Comparison of ENCODE assay signal across 25 mouse cellular contexts in genomic region chr16:22095751-22096150, GRCm38 (mm10).
DNase-seq lines count a peak whose midpoint lies in the region; ATAC-seq and TF ChIP-seq lines count a peak whose summit lies in the region.
"Had no signal": no experiment of that assay in that cellular context is flagged by ENCODE, and none has a peak within 500 bp of the region (broad histone marks: within the 10 kb centered on the region; RNA-seq: fewer than 3 reads in every experiment).

No protein-coding gene starts in this region.

- 75% methylated on average over 1 of the region's 1 CpGs for WGBS in lung, postnatal 0 days
- WGBS in embryonic facial prominence, embryonic 10.5 days: 89% methylated on average over 1 of the region's 1 CpGs
- 93% methylated on average over 1 of the region's 1 CpGs for WGBS in forebrain, embryonic 15.5 days

- H3K9me3 ChIP-seq in lung, postnatal 0 days (ENCODE audit: low read length): no peaks in the 10 kb centered on the region
- H3K9me3 ChIP-seq in embryonic facial prominence, embryonic 10.5 days: 0 out of 2 replicates have a peak, but pooled peaks cover 4% of the 10 kb centered on the region
- H3K9me3 ChIP-seq in forebrain, embryonic 15.5 days: no peaks in the 10 kb centered on the region
- H3K9me3 ChIP-seq: heart, embryonic 10.5 days; heart, embryonic 13.5 days had no signal

- H3K36me3 ChIP-seq in lung, postnatal 0 days (ENCODE audit: insufficient read depth, low read length): no peaks in the 10 kb centered on the region
- peaks cover 34% of the 10 kb centered on the region for H3K36me3 ChIP-seq in embryonic facial prominence, embryonic 10.5 days (replicated peaks)
- H3K36me3 ChIP-seq in forebrain, embryonic 15.5 days: no peaks in the 10 kb centered on the region

- TF ChIP-seq EP300 in lung, postnatal 0 days (IDR thresholded peaks at IDR 0.05): no peak

- peak; percentile 19; the same call in 1 of the 2 replicates for ATAC-seq in lung, postnatal 0 days
- peak; percentile 55 for ATAC-seq in granulocyte monocyte progenitor cell, adult 5-6 weeks (replicated peaks; ENCODE audit: poor library complexity, severe bottlenecking)
- ATAC-seq in forebrain, embryonic 15.5 days (replicated peaks): no peak
- ATAC-seq: CD4-positive, CD25-positive, alpha-beta regulatory T cell, adult 4 months; forebrain, embryonic 14.5 days; hindbrain, postnatal 0 days; inflammation-experienced regulatory T-cells, adult 6 months; intestine, embryonic 16.5 days had no signal

- TF ChIP-seq POLR2A in bone marrow macrophage, adult 2 months (IDR thresholded peaks at IDR 0.05; ENCODE audit: borderline replicate concordance, low read depth, low read length): no peak

- DNase-seq in lung, postnatal 0 days (ENCODE audit: low spot score): peak; percentile 34
- no peak for DNase-seq in lung, postnatal 14 days
- no peak for DNase-seq in T-cell, adult 2 months (ENCODE audit: low spot score)
- no peak for DNase-seq in embryonic facial prominence, embryonic 10.5 days (ENCODE audit: low spot score)
- no peak for DNase-seq in yolk sac, embryonic 10.5 days (ENCODE audit: low spot score)
- DNase-seq: adrenal gland, adult 2 months; adrenal gland, postnatal 14 days; cerebellum, adult 11-12 months; cerebellum, adult 9-10 months; cerebellum, postnatal 14 days; gastrocnemius, postnatal 25 days; heart, adult 2 months; heart, postnatal 14 days; heart, postnatal 4 days had no signal

- no peaks in the 10 kb centered on the region for H3K27me3 ChIP-seq in lung, postnatal 0 days (replicated peaks; ENCODE audit: insufficient read depth, low read length)
- H3K27me3 ChIP-seq in embryonic facial prominence, embryonic 10.5 days (replicated peaks; ENCODE audit: low read depth, poor library complexity, severe bottlenecking): no peaks in the 10 kb centered on the region
- H3K27me3 ChIP-seq in forebrain, embryonic 15.5 days: no peaks in the 10 kb centered on the region
- H3K27me3 ChIP-seq: heart, embryonic 13.5 days had no signal

- no peak overlapping the region for H3K9ac ChIP-seq in lung, postnatal 0 days (replicated peaks; ENCODE audit: low read depth)
- no peak overlapping the region for H3K9ac ChIP-seq in forebrain, embryonic 15.5 days (replicated peaks)
- H3K9ac ChIP-seq: heart, embryonic 13.5 days; hindbrain, embryonic 14.5 days had no signal

- no peak overlapping the region for H3K27ac ChIP-seq in lung, postnatal 0 days (ENCODE audit: low read length)
- H3K27ac ChIP-seq in bone marrow macrophage, adult 2 months (ENCODE audit: insufficient read depth, low read depth, low read length): peak overlapping the region; percentile 97
- no peak overlapping the region for H3K27ac ChIP-seq in embryonic facial prominence, embryonic 10.5 days (replicated peaks)
- H3K27ac ChIP-seq in forebrain, embryonic 15.5 days (replicated peaks): no peak overlapping the region
- H3K27ac ChIP-seq: heart, adult 2 months; heart, embryonic 10.5 days; heart, embryonic 13.5 days; hindbrain, embryonic 14.5 days; hindbrain, postnatal 0 days had no signal

- no peak for TF ChIP-seq CTCF in lung, postnatal 0 days (IDR thresholded peaks at IDR 0.05)
- no peak for TF ChIP-seq CTCF in bone marrow macrophage, adult 2 months (IDR thresholded peaks at IDR 0.05; ENCODE audit: low read depth, low read length)

- H3K4me2 ChIP-seq in lung, postnatal 0 days (replicated peaks; ENCODE audit: low read depth, low read length): no peak overlapping the region
- no peak overlapping the region for H3K4me2 ChIP-seq in forebrain, embryonic 15.5 days (replicated peaks)
- H3K4me2 ChIP-seq: heart, embryonic 13.5 days; hindbrain, embryonic 14.5 days had no signal

- no peak overlapping the region for H3K4me3 ChIP-seq in lung, postnatal 0 days (ENCODE audit: low read depth, low read length)
- H3K4me3 ChIP-seq in bone marrow macrophage, adult 2 months (ENCODE audit: insufficient read depth, low read length): no peak overlapping the region
- H3K4me3 ChIP-seq in embryonic facial prominence, embryonic 10.5 days: no peak overlapping the region
- H3K4me3 ChIP-seq in forebrain, embryonic 15.5 days: no peak overlapping the region
- H3K4me3 ChIP-seq: heart, adult 2 months; heart, embryonic 10.5 days; heart, embryonic 13.5 days had no signal

- H3K4me1 ChIP-seq in lung, postnatal 0 days (ENCODE audit: insufficient read depth, low read depth, low read length): no peaks in the 10 kb centered on the region
- peaks cover 46% of the 10 kb centered on the region for H3K4me1 ChIP-seq in bone marrow macrophage, adult 2 months (ENCODE audit: control insufficient read depth, insufficient read depth, low read length)
- H3K4me1 ChIP-seq in embryonic facial prominence, embryonic 10.5 days: peaks cover 6% of the 10 kb centered on the region; the same call in 1 of the 2 replicates
- peaks cover 9% of the 10 kb centered on the region for H3K4me1 ChIP-seq in forebrain, embryonic 15.5 days
